Mouse (Mus musculus) Muller cell, postnatal 12 days (primary cell): ENCODE measurements around the gene Tbc1d19.
A peak's percentile ranks its signal among the peaks of the same experiment; 100 is the strongest.

ENCODE experiments used
- DNase-seq: peaks from one replicate; pipeline ENCODE4 v3.0.0-alpha.2; 2015; ENCODE audit errors: inconsistent ontology term

Gene Tbc1d19

DNA sequence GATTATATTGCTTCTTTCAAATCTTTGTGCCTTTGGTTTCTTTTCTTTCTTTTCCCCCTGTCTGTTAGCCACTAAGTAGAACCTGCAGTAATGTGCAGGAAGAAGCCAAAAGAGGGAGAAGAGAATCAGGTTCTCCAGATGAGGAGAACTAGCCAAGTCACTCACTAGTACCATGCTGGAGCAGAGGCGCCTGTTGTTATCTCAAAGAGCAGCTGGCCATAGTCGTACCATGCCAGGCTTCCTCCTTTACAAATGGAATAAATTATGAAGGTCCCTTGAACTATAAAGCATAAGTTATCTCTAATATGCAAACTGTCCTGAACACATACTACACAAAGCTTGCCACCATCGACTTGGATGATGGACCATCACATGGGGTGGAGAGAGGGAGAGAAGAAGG is 99.8 kb downstream of the Tbc1d19 start:
- no peak for DNase-seq

- no peak for DNase-seq
These were observed 111.0 kb downstream of the Tbc1d19 start for GRCm38 (mm10) chr5:53920416-53920815.

DNA sequence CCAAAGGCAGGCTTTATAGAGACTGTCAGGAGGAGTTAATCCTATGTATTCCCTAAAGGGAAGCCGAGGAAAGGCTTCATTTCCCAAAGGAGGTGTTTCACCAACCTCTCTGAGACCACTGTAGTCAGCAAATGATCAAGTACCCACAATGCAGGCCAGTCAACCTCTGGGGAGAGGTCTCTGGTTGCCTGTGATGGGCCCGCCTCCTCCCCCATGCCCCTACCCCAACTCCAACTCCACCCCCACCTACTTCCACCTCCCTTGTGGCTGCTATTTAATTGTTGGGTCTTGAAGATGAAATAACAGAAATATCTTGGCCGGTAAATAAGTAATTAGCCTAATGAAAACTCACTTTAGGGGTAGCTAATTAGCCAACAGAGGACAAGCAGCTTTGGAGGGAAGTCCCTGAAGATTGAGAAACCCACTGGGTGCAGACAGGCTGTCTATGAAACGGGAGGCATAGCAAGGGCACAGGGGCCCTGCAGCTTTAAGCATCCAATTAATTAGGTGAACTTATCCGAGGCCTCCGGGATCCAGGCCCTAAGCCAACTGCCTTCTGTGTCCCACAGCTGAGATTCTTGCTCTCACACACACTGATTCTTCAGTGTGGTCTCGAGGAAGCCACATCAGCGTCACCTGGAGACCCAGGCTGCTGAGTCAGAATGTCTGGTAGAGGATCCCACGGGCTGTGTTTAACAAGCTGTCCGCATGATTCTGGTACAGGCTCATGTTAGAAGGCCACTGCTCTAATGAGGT is 112.9 kb downstream of the Tbc1d19 start:
- peak; percentile 85 for DNase-seq

- DNase-seq = no peak
These were observed 114.6 kb downstream of the Tbc1d19 start for GRCm38 (mm10) chr5:53924005-53924404.

DNA sequence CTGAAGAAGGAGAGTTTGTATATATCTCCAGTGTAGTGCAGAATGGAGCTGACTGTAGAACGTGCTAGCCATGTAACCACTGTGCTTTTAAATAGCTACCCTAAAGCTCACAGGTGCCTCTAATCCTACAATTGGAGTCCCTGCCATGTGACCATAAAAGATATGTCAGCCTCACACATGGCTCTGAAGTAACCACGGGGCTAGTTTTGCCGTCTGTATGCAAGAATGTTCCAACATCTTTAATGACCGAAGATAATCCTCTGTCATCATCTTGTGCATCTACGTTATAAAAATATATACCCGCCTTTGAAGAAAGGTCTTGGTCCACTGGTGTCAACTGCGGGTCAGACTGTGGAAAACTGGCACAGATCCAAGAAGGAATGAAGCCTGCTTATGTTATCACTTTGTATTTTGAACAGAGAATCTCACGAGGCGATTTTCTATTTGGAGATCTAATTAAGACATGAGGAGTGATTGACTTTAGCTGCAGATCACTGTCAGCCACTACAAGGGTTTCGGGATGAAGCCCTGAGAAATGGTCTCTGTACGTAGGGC is 117.0 kb downstream of the Tbc1d19 start:
- DNase-seq = no peak

GRCm38 (mm10) chr5:53927886-53928285 is 118.5 kb downstream of the Tbc1d19 start:
- DNase-seq = no peak

GRCm38 (mm10) chr5:53928537-53928936 is 119.1 kb downstream of the Tbc1d19 start:
- no peak for DNase-seq

DNA sequence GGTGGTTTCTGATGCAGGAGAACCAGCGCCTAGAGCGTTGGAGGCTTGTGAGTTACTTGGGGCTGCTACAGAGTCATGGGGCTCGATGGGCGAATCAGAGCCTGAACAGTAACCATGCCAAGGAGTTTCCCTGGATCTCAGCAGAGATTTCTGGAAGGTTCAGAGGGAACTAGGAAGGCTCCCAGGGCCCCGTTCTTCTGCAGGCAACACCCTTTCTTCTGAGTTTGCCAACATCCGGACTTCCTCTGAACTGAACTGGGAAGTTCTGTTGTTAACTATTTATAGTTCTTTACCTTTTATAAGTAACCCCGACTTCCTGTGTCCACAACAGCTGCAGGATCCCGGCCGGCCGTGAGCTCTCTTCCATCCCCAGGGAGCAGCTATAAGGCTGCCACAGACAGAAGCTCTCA is 119.8 kb downstream of the Tbc1d19 start:
- no peak for DNase-seq

DNA sequence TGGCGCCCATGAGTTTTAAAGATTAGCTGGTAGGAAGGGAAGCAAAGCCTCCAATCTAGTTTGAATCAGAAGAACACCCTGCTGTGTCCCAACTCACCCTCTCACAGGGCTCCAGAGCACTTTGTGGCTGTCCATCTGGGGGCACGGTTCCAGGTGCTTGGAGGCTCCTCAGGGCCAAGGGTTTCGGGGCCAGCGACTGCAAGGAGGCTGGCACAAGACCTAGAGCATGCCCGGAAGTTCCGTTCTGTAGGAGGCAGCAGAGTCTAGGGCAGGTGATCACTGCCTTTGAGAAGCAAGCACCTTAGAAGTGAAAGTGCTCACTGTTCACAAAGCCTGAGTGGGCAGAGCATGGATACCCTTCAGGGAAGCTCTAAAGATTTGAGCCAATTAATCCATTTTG is 120.4 kb downstream of the Tbc1d19 start:
- DNase-seq = no peak

- no peak for DNase-seq
These were observed 121.6 kb downstream of the Tbc1d19 start for GRCm38 (mm10) chr5:53931011-53931410.

- no peak for DNase-seq
These were observed 124.2 kb downstream of the Tbc1d19 start for GRCm38 (mm10) chr5:53933628-53934027.

- no peak for DNase-seq
These were observed 124.6 kb downstream of the Tbc1d19 start for GRCm38 (mm10) chr5:53934040-53934439.

DNA sequence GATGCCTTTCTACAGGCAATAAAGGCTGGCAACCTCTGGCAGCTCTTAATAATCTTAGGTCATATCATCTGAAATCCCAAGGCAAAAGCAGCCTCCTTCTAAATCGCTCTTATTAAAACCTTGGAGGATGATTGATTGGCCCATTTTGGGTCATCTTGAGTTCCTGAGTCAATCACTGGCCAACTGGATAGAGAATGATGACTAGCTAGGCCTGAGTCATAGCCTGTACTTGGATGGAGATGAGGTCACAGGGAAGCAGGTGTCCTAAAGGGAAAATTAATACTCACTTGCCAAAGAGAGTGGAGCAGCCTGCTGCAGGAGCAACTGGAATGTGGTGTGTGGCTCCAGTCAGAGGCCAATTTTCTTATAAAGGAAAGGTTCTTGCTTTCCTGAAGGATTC is 125.4 kb downstream of the Tbc1d19 start:
- DNase-seq = peak; percentile 23

GRCm38 (mm10) chr5:53937187-53937586 is 127.8 kb downstream of the Tbc1d19 start:
- DNase-seq = no peak

DNA sequence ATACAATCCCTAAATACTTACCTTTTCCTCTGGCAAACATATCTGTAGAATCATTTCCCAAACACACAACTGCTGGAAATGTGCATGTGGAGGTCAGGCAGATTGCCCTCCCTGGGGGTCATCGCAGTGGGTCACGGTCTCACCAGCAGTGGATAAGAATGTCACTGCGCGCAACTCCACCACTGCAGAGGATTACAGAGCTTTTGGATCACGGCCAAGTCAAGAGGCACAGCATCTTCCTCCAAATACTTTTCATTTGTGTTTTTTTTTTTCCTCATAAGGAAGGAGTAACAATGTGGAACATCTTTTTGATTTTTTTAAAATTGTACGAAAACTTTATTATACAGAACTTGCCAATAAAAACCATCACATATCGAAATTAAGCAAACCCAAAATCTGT is 129.6 kb downstream of the Tbc1d19 start:
- no peak for DNase-seq

DNA sequence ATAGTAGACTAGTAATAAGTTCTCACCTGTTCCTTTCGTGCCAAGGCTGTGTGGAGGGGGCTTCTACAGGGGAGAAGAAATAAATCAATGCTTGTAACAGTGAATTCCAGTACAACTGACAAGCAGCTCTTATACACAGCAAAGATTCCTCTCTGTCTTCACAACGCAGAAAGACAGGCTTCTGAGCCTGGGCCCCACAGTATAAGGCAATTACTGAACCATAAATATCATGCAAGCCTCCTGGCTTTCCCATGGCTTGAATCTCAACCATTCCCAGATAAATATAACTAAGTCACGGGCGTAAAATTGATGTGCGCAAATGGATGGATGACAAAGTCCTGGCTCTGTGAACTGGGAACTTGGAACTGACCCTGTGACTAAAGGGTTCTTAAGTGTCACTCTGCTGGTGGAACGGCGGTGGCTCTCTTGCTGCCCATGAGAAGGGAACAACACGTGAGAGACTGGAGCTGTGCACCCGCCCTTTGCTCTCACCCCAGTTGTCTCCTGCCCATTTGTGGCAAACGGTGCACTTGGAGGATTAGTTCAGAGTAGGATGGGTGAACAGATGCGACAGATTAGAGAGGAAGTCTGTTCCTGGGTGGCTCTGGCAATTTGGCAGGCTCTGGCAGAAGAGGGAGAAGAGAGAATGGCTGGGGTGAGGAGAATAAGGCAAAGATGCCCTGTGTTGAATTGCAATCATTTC is 132.1 kb downstream of the Tbc1d19 start:
- no peak for DNase-seq

DNA sequence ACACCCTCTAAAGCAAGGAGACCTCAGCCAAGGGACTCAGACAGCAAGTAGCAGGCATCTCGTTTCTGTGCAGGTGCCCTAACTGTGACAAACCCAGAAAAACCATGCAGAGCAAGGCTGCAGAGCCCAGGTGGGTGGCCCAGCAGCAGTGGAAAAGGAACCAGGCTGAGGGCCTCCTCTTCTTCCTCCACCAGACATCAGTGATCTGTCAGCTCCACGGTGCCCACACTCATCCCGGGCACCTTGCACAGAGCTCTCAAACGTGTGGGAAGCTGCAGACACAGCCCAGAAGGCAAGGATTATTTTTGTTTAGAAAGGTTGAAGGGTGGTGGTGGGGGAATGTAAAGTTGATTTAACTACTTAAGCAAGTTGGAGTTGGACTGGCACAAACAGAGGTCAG is 132.9 kb downstream of the Tbc1d19 start:
- no peak for DNase-seq

DNA sequence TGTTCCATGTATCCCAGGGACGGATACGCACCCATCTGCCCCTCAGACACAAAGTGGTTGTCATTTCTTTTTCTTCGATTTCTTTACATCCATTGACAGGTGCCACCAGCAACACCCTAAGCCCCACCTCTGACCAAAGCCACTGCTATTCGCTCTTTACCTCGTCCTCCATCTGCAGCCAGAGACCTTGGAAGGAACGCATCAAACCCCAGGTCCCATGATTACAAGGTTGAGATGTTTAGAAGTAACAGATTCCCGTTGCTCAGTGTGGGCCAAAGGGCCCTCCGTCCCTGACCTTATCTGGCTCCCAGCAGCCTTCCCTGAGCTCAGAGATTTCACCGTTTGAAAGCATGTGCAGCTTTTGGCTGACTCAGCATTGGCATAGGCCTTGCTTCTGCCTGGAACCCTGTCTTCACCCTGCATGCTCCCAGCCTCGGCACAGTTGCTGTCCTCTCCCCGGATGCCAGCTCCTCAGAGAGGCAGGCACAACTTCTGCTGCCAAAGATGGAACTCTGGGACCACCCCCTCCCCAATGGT is 134.0 kb downstream of the Tbc1d19 start:
- no peak for DNase-seq

- DNase-seq = no peak
These were observed 137.3 kb downstream of the Tbc1d19 start for GRCm38 (mm10) chr5:53946747-53947146.

DNA sequence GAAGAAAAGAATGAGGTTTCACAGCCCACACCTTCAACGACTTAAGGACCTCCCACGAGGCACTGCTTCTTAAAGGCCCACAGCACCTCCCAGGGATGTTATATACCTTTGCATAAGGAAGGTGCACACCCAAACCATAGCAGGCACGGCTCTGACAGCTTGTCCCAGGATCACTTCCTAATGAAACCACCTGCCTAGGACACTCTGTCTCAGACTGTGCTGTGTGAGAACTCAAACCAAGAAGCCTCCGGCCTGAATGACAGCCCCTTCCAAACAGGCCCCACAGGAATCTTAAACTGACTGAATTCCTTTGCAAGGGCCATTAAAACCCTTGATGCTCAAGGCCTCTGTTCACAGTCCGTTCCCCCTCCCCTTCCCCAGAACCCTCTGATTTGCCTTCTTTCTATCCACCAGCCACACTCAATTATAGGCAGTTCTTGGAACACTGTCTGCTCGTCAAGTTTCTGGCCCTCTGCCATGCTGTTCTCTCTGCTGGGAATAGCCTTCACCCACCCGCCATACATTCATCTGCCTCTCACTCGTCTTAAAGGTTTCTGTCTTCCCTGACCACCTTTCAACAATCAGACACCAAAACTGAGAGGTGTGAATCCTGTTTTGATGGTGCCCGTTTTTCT is 138.3 kb downstream of the Tbc1d19 start:
- peak; percentile 22 for DNase-seq

GRCm38 (mm10) chr5:53948606-53949266 is 139.3 kb downstream of the Tbc1d19 start:
- no peak for DNase-seq

DNA sequence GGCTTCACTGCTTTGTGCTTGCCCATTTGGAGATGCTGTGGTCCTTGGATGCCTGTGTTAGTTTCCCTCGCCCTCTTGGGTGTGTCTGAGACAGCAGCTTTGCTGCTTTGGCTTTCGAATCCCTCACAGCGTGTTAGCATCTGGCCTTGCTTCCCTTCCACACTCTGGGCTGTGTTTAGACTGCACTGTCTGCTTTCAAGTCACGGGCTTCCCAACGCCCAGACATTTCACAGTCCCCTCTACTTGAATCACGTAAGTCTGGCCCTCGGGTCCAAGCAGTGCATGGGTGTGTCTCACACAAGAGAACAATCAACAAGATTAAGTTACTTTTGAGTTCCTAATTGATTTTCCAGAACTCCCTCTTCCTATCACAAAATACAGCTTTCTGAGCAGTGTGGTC is 140.8 kb downstream of the Tbc1d19 start:
- no peak for DNase-seq
